ENCODE assay signal across 10 mouse cellular contexts in the genomic region with DNA sequence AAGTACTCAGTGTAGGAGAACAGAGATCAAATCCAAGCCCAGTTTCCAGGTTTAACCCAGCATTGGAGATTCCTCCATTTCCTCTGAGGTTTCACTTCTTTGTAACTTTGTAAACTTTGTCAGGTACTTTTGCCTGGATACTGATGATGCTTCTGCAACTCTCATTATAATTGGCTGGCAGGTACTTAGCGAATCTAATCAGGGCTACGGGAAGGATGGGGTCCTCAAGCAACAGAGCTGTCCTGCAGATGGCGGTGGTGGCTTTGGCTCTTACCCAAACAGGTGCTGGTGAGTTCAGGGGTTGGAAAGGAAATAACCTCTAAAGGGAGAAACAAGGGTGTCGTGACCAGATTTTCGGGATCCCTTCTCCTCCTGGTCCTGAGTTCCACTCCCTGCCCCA. TPM values are rescaled to one million over a fixed set of nuclear protein-coding genes. Genes with fewer than 3 reads are reported as not detected.
DNase-seq lines count a peak whose midpoint lies in the region; ATAC-seq lines count a peak whose summit lies in the region.
"Had no signal": no experiment of that assay in that cellular context is flagged by ENCODE, and none has a peak within 500 bp of the region (broad histone marks: within the 10 kb centered on the region; RNA-seq: fewer than 3 reads in every experiment).

No protein-coding gene starts in this region.

- DNase-seq in cerebellum, adult 11 months: peak; percentile 1
- no peak for DNase-seq in cerebellum, adult 8-10 months
- DNase-seq in 3134 (ENCODE audit: extremely low read depth, insufficient read length, low spot score): peak; percentile 42
- peak; percentile 8 for DNase-seq in adrenal gland, adult 8-10 months
- DNase-seq in frontal cortex, postnatal 25 days (ENCODE audit: low spot score in 2 of 2): peak; percentile 6 to 26
- peak; percentile 35 for DNase-seq in large intestine, adult 2 months (ENCODE audit: low read depth, low spot score)
- peak; percentile 12 for DNase-seq in testis, postnatal 14 days (ENCODE audit: low spot score)

- WGBS in large intestine, adult 2 months: 22% methylated on average over 5 of the region's 5 CpGs

- ATAC-seq in megakaryocyte progenitor cell, adult 5-6 weeks (replicated peaks; ENCODE audit: poor library complexity): peak; percentile 98

RNA-seq across cellular contexts. Expression of gene Olfr97, which starts 9.6 kb away (rescaled TPM):
- not detected for total RNA-seq in adrenal gland, adult 8-10 months (2022)
- not detected in 2 replicates for polyA plus RNA-seq in large intestine, adult 2 months (2012; rRNA removed)
- not detected in 2 replicates for total RNA-seq in megakaryocyte progenitor cell, adult 5-6 weeks (2015)
- total RNA-seq in megakaryocyte progenitor cell, adult 5-6 weeks (2017): not detected in 2 replicates
- polyA plus RNA-seq: heart, embryonic 16.5 days; neural tube, embryonic 13.5 days had no signal

RNA-seq across cellular contexts. Expression of gene Olfr98, which starts 16.8 kb away (rescaled TPM):
- total RNA-seq in adrenal gland, adult 8-10 months (2022): not detected
- polyA plus RNA-seq in large intestine, adult 2 months (2012; rRNA removed): not detected in 2 replicates
- not detected in 2 replicates for total RNA-seq in megakaryocyte progenitor cell, adult 5-6 weeks (2015)
- total RNA-seq in megakaryocyte progenitor cell, adult 5-6 weeks (2017): not detected in 2 replicates
- polyA plus RNA-seq: heart, embryonic 16.5 days; neural tube, embryonic 13.5 days had no signal

RNA-seq across cellular contexts. Expression of gene H2-M3, which starts 23.3 kb away (rescaled TPM):
- 1 to 10 TPM; 5.5 to 8.0 (median 6.8) TPM for total RNA-seq in adrenal gland, adult 8-10 months (2022)
- 9.6 and 9.8 TPM in 2 replicates for polyA plus RNA-seq in large intestine, adult 2 months (2012; rRNA removed)
- 11.0 and 11.6 TPM in 2 replicates for total RNA-seq in megakaryocyte progenitor cell, adult 5-6 weeks (2015)
- total RNA-seq in megakaryocyte progenitor cell, adult 5-6 weeks (2017): 23.5 and 27.3 TPM in 2 replicates

RNA-seq across cellular contexts. Expression of gene Olfr96, which starts 26.8 kb away (rescaled TPM):
- not detected for total RNA-seq in adrenal gland, adult 8-10 months (2022)
- polyA plus RNA-seq in large intestine, adult 2 months (2012; rRNA removed): not detected in 2 replicates
- total RNA-seq in megakaryocyte progenitor cell, adult 5-6 weeks (2015): not detected in 2 replicates
- total RNA-seq in megakaryocyte progenitor cell, adult 5-6 weeks (2017): not detected in 2 replicates
- polyA plus RNA-seq: heart, embryonic 16.5 days; neural tube, embryonic 13.5 days had no signal

RNA-seq across cellular contexts. Expression of gene Olfr95, which starts 33.8 kb away (rescaled TPM):
- total RNA-seq in adrenal gland, adult 8-10 months (2022): not detected
- polyA plus RNA-seq in large intestine, adult 2 months (2012; rRNA removed): not detected in 2 replicates
- total RNA-seq in megakaryocyte progenitor cell, adult 5-6 weeks (2015): not detected in 2 replicates
- not detected in 2 replicates for total RNA-seq in megakaryocyte progenitor cell, adult 5-6 weeks (2017)
- polyA plus RNA-seq: heart, embryonic 16.5 days; neural tube, embryonic 13.5 days had no signal
